Mouse (Mus musculus) intestine, postnatal 0 days (tissue): Measurements from ENCODE around the gene Hist2h4. TPM values are rescaled to one million over a fixed set of nuclear protein-coding genes. Genes with fewer than 3 reads are reported as not detected.
"Not testable (repeated sequence)": the region's sequence is repeated elsewhere in the genome, so short reads cannot be mapped to it uniquely, and the experiment has no call there.

Experiments used
- ATAC-seq: fragments of 200-750 bp; cut with Nextera tagmentation; 2 replicates; pipeline ENCODE4 v1.8.0; 2017; ENCODE audit warnings: mild to moderate bottlenecking, moderate TSS enrichment, moderate library complexity
- H3K27ac ChIP-seq: fragments of 300-500 bp; sonication (generic); 2 replicates; pipeline ENCODE4 v1.5.1; 2014; ENCODE audit warnings: mild to moderate bottlenecking, low read depth, low read length, moderate library complexity
- H3K27me3 ChIP-seq: fragments of 300-500 bp; sonication (generic); replicated peaks from 2 replicates; pipeline ENCODE4 v1.6.1; 2014; ENCODE audit warnings: low read length, mixed read lengths; ENCODE audit not compliant: control insufficient read depth, insufficient read depth
- H3K36me3 ChIP-seq: fragments of 300-500 bp; sonication (generic); 2 replicates; pipeline ENCODE4 v1.6.1; 2014; ENCODE audit warnings: mild to moderate bottlenecking, moderate library complexity; ENCODE audit not compliant: control insufficient read depth, insufficient read depth
- H3K4me1 ChIP-seq: fragments of 300-500 bp; sonication (generic); replicated peaks from 2 replicates; pipeline ENCODE4 v1.6.1; 2014; ENCODE audit warnings: antibody characterized with exemption, low read length, mixed read lengths; ENCODE audit not compliant: control insufficient read depth, insufficient read depth
- H3K4me2 ChIP-seq: fragments of 300-500 bp; sonication (generic); replicated peaks from 2 replicates; pipeline ENCODE4 v1.6.1; 2014; ENCODE audit warnings: low read depth, mild to moderate bottlenecking, moderate library complexity
- H3K4me3 ChIP-seq: fragments of 300-500 bp; sonication (generic); 2 replicates; pipeline ENCODE4 v1.5.1; 2014; ENCODE audit warnings: low read depth, low read length
- H3K9ac ChIP-seq: fragments of 300-500 bp; sonication (generic); 2 replicates; pipeline ENCODE4 v1.6.1; 2014; ENCODE audit warnings: mild to moderate bottlenecking, low read depth, low read length
- H3K9me3 ChIP-seq: fragments of 300-500 bp; sonication (generic); 2 replicates; pipeline ENCODE4 v1.6.1; 2016; ENCODE audit warnings: mixed run types; ENCODE audit not compliant: control insufficient read depth
- CTCF ChIP-seq: sonication (generic); IDR thresholded peaks from 2 replicates; pipeline ENCODE4 v1.5.1; 2016; ENCODE audit warnings: low read depth, mild to moderate bottlenecking, control low read depth, antibody characterized with exemption, moderate library complexity
- WGBS: fragments of 180-500 bp; shearing (Covaris S2); extraction: QIAGEN DNeasy Blood & Tissue Kit; methylation state at CpG from one replicate; pipeline ENCODE4 v1.1.7; 2014; 5-methylcytosine and 5-hydroxymethylcytosine counted together
- polyA plus RNA-seq: library from polyadenylated mRNA; unstranded; fragments of >200 nt; fragmentation: Nextera tagmentation; extraction: Ambion mirVana; gene quantifications from 2 replicates; pipeline ENCODE4 v1.2.1, GENCODE M21; 2015

The Hist2h4 gene
- polyA plus RNA-seq, 1 experiment from 2014 or later, result 2.1 TPM

GRCm38 (mm10) chr3:96228828-96229227 lies 34.3 kb downstream of the Hist2h4 start:
- Histone ChIP-seq H3K36me3 (no peaks in the 10 kb centered on the region), H3K27me3 (no peaks in the 10 kb centered on the region), H3K9ac (no peak overlapping the region), H3K27ac (no peak overlapping the region), H3K4me2 (no peak overlapping the region), H3K4me3 (no peak overlapping the region), H3K9me3 (no peaks in the 10 kb centered on the region), H3K4me1 (peaks cover 3% of the 10 kb centered on the region; the same call in 1 of the 2 replicates)
- 47% methylated on average over 2 of the region's 2 CpGs for WGBS
- no peak for TF ChIP-seq CTCF
- no peak for ATAC-seq

GRCm38 (mm10) chr3:96226695-96227648 lies 36.1 kb downstream of the Hist2h4 start:
- Histone ChIP-seq H3K9ac (no peak overlapping the region), H3K4me2 (no peak overlapping the region), H3K36me3 (no peaks in the 10 kb centered on the region), H3K4me3 (no peak overlapping the region), H3K9me3 (no peaks in the 10 kb centered on the region), H3K27ac (no peak overlapping the region), H3K27me3 (no peaks in the 10 kb centered on the region), H3K4me1 (peaks cover 3% of the 10 kb centered on the region; the same call in 1 of the 2 replicates)
- ATAC-seq, result 0 out of 2 replicates have a peak, but pooled peaks have one; percentile 9
- WGBS, result 53% methylated on average over 8 of the region's 8 CpGs
- no peak for TF ChIP-seq CTCF

- no peak for TF ChIP-seq CTCF
- Histone ChIP-seq H3K4me1 (peaks cover 3% of the 10 kb centered on the region; the same call in 1 of the 2 replicates), H3K9me3 (no peaks in the 10 kb centered on the region), H3K36me3 (no peaks in the 10 kb centered on the region), H3K27me3 (no peaks in the 10 kb centered on the region), H3K9ac (no peak overlapping the region), H3K27ac (no peak overlapping the region), H3K4me3 (no peak overlapping the region), H3K4me2 (no peak overlapping the region)
- 37% methylated on average over 2 of the region's 2 CpGs for WGBS
- no peak for ATAC-seq
These were observed 37.7 kb downstream of the Hist2h4 start for GRCm38 (mm10) chr3:96225421-96225820.

GRCm38 (mm10) chr3:96222774-96223173 lies 40.3 kb downstream of the Hist2h4 start:
- Histone ChIP-seq H3K36me3 (no peaks in the 10 kb centered on the region), H3K9ac (no peak overlapping the region), H3K27ac (no peak overlapping the region), H3K27me3 (no peaks in the 10 kb centered on the region), H3K4me3 (no peak overlapping the region), H3K9me3 (no peaks in the 10 kb centered on the region), H3K4me1 (peaks cover 3% of the 10 kb centered on the region; the same call in 1 of the 2 replicates), H3K4me2 (no peak overlapping the region; the same call in 1 of the 2 replicates)
- ATAC-seq, result no peak
- 91% methylated on average over 4 of the region's 4 CpGs for WGBS
- no peak for TF ChIP-seq CTCF

GRCm38 (mm10) chr3:96221640-96222038 lies 41.5 kb downstream of the Hist2h4 start:
- TF ChIP-seq CTCF, result no peak
- Histone ChIP-seq H3K9me3 (no peaks in the 10 kb centered on the region), H3K27me3 (no peaks in the 10 kb centered on the region), H3K36me3 (no peaks in the 10 kb centered on the region), H3K4me3 (peak overlapping the region; percentile 59), H3K27ac (peak overlapping the region; percentile 92), H3K9ac (peak overlapping the region; percentile 26; the same call in 1 of the 2 replicates), H3K4me2 (peak overlapping the region; percentile 76), H3K4me1 (peaks cover 3% of the 10 kb centered on the region; the same call in 1 of the 2 replicates)
- 12% methylated on average over 9 of the region's 9 CpGs for WGBS
- ATAC-seq, result no peak

GRCm38 (mm10) chr3:96220765-96221639 lies 42.1 kb downstream of the Hist2h4 start, which contains the start of the genes Hist2h2ac and Hist2h2be:
TSS of gene Hist2h2ac (minus strand) at chr3:96220880.
TSS of gene Hist2h2be (plus strand) at chr3:96221119.
- Histone ChIP-seq H3K9ac (peak within 1 kb of the TSS; percentile 70), H3K9me3 (no peaks in the 10 kb centered on the region), H3K36me3 (no peaks in the 10 kb centered on the region), H3K4me1 (peaks cover 3% of the 10 kb centered on the region; the same call in 1 of the 2 replicates), H3K4me2 (peak within 1 kb of the TSS; percentile 76), H3K4me3 (peak within 1 kb of the TSS; percentile 59), H3K27ac (peak within 1 kb of the TSS; percentile 92), H3K27me3 (no peaks in the 10 kb centered on the region)
- TF ChIP-seq CTCF, result no peak; the same call in 1 of the 2 replicates
- under 1% methylated on average over 43 of the region's 43 CpGs for WGBS
- peak; percentile 83 for ATAC-seq

- H3K4me2 ChIP-seq, result peak overlapping the region; percentile 76
- peak; percentile 4; the same call in 1 of the 2 replicates for ATAC-seq
- peak overlapping the region; percentile 70 for H3K9ac ChIP-seq
- peak overlapping the region; percentile 92 for H3K27ac ChIP-seq
- not testable (repeated sequence) for H3K9me3 ChIP-seq, H3K27me3 ChIP-seq, H3K4me1 ChIP-seq, H3K36me3 ChIP-seq
- under 1% methylated on average over 38 of the region's 47 CpGs for WGBS
- H3K4me3 ChIP-seq, result peak overlapping the region; percentile 59
These were observed 42.9 kb downstream of the Hist2h4 start for GRCm38 (mm10) chr3:96220131-96220764.
